Mouse (Mus musculus) olfactory bulb, adult 2 months (tissue): ENCODE data around the gene Tmcc2.

Source experiments
- CTCF ChIP-seq: fragments of 200-500 bp; IDR thresholded peaks from 2 replicates; pipeline ENCODE4 v1.5.1; 2012; ENCODE audit warnings: low read depth, mild to moderate bottlenecking, low read length, moderate library complexity; ENCODE audit not compliant: insufficient read depth
- POLR2A ChIP-seq: fragments of 200-500 bp; IDR thresholded peaks from 2 replicates; pipeline ENCODE4 v1.6.1; 2012; ENCODE audit warnings: mild to moderate bottlenecking, low read depth, low read length, moderate library complexity; ENCODE audit not compliant: insufficient read depth

GRCm38 (mm10) chr1:132436960-132437359 lies 45.9 kb upstream of the Tmcc2 start:
- TF ChIP-seq POLR2A: no peak
- TF ChIP-seq CTCF: no peak
